Mouse (Mus musculus) C2C12 (cell line): ENCODE measurements at regions not wholly inside any gene's neighbourhood (a gene's known extent, or its start where the extent isn't known, plus 50 kb on each side); places are given as distances from the start of the nearest gene placed in this dataset.

Experiments used
- H3K27me3 ChIP-seq: one replicate; pipeline ENCODE4 v1.6.1; 2011; ENCODE audit not compliant: control insufficient read depth, insufficient read depth, insufficient read length
- H3K36me3 ChIP-seq: one replicate; pipeline ENCODE4 v1.6.1; 2011; ENCODE audit not compliant: control insufficient read depth, insufficient read depth
- H3K4me3 ChIP-seq: one replicate; pipeline ENCODE4 v1.5.1; 2011; ENCODE audit warnings: mild to moderate bottlenecking, control low read depth; ENCODE audit not compliant: poor library complexity, insufficient read depth, severe bottlenecking
- H3K79me2 ChIP-seq: one replicate; pipeline ENCODE4 v1.6.1; 2011; ENCODE audit not compliant: control insufficient read depth, insufficient read depth
- H3K79me3 ChIP-seq: one replicate; pipeline ENCODE4 v1.6.1; 2011; ENCODE audit warnings: low read depth, control low read depth
- H3ac ChIP-seq: one replicate; pipeline ENCODE3; 2011; ENCODE audit warnings: low read depth; ENCODE audit not compliant: control insufficient read depth, insufficient read length
- CEBPB ChIP-seq: IDR thresholded peaks from one replicate; pipeline ENCODE4 v1.6.1; 2011; ENCODE audit warnings: low read depth, mild to moderate bottlenecking, control low read depth, moderate library complexity
- CTCF ChIP-seq: IDR thresholded peaks from one replicate; pipeline ENCODE4 v1.5.1; 2011; ENCODE audit not compliant: control insufficient read depth, insufficient read depth, insufficient read length
- FOSL1 ChIP-seq: IDR thresholded peaks from one replicate; pipeline ENCODE4 v1.8.0; 2011; ENCODE audit warnings: mild to moderate bottlenecking, low read length; ENCODE audit not compliant: poor library complexity, insufficient read depth, severe bottlenecking
- MAX ChIP-seq: IDR thresholded peaks from one replicate; pipeline ENCODE4 v1.6.1; 2011; ENCODE audit warnings: mild to moderate bottlenecking, control low read depth
- MYOD1 ChIP-seq: IDR thresholded peaks from one replicate; pipeline ENCODE4 v1.6.1; 2011; ENCODE audit warnings: low read depth; ENCODE audit not compliant: control insufficient read depth, insufficient read length
- MYOG ChIP-seq: IDR thresholded peaks from one replicate; pipeline ENCODE4 v1.6.1; 2011; ENCODE audit not compliant: control insufficient read depth, insufficient read length; ENCODE audit errors: extremely low read depth
- USF1 ChIP-seq: IDR thresholded peaks from one replicate; pipeline ENCODE4 v1.6.1; 2011; ENCODE audit warnings: low read depth, mild to moderate bottlenecking, control low read depth, moderate library complexity

- H3K27me3 ChIP-seq, result peaks cover 31% of the 10 kb centered on the region
- no peak overlapping the region for H3ac ChIP-seq
- H3K36me3 ChIP-seq, result no peaks in the 10 kb centered on the region
- H3K4me3 ChIP-seq, result no peak overlapping the region
- no peak for TF ChIP-seq MYOD1
- no peak for TF ChIP-seq CTCF
- H3K79me2 ChIP-seq, result no peaks in the 10 kb centered on the region
- H3K79me3 ChIP-seq, result no peaks in the 10 kb centered on the region
Measured at GRCm38 (mm10) chr6:100942956-100943355, 109.5 kb downstream of the Ppp4r2 start.

DNA sequence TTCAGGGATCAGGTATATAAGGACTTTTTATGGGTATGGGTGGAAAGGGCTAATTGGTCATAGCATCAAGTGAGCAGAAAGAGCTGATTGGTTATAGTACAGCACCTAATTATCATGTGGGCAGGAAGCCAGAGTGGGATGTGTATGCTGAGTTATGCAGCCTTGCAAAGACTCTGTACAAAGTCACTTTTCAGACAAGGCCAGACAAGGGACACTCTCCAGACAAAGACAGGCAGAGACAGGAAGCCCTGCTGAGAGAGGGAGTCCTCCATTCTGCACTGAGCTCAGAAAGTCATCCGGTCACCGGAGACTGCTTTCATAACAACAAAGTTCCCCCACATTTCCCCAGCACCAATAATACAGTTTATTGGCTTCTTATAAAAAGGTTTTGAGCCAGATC is 112.4 kb downstream of the Ppp4r2 start:
- Histone ChIP-seq H3K4me3 (no peak overlapping the region), H3K27me3 (peaks cover 12% of the 10 kb centered on the region), H3K79me2 (no peaks in the 10 kb centered on the region), H3ac (no peak overlapping the region), H3K79me3 (no peaks in the 10 kb centered on the region), H3K36me3 (no peaks in the 10 kb centered on the region)
- TF ChIP-seq MYOD1, result no peak
- no peak for TF ChIP-seq FOSL1
- no peak for TF ChIP-seq MAX
- TF ChIP-seq MYOG, result no peak
- no peak for TF ChIP-seq CEBPB
- no peak for TF ChIP-seq USF1
- no peak for TF ChIP-seq CTCF

- Histone ChIP-seq H3K27me3 (peaks cover 16% of the 10 kb centered on the region), H3ac (no peak overlapping the region), H3K79me2 (no peaks in the 10 kb centered on the region), H3K36me3 (no peaks in the 10 kb centered on the region), H3K4me3 (no peak overlapping the region), H3K79me3 (no peaks in the 10 kb centered on the region)
- TF ChIP-seq USF1 (no peak), FOSL1 (no peak), MAX (no peak), MYOG (no peak), MYOD1 (no peak), CEBPB (no peak), CTCF (no peak)
Measured at GRCm38 (mm10) chr6:100948340-100948739, 114.9 kb downstream of the Ppp4r2 start.

DNA sequence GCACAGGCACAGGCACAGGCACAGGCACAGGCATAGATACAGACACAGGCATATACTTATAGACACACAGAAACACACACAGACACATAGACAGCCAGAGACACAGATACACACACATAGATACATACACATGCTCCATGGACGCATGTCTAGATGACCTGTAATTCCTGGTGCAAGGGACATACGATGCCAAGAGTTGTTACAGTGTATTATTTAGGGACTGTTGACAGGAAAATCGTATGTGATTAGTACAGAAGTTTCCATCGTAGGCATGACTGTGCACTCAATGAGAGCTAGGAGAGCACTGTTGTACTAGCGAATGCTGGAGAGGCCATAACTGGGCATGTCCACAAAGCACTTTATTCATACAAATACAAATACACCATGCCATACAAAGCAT is 118.2 kb downstream of the Ppp4r2 start:
- H3K79me3 ChIP-seq, result no peaks in the 10 kb centered on the region
- no peak overlapping the region for H3ac ChIP-seq
- no peak overlapping the region for H3K4me3 ChIP-seq
- H3K27me3 ChIP-seq, result peaks cover 9% of the 10 kb centered on the region
- H3K79me2 ChIP-seq, result no peaks in the 10 kb centered on the region
- H3K36me3 ChIP-seq, result no peaks in the 10 kb centered on the region
- no peak for TF ChIP-seq MYOG

GRCm38 (mm10) chr6:100952470-100952869 is 119.0 kb downstream of the Ppp4r2 start:
- TF ChIP-seq MAX, result no peak
- no peak for TF ChIP-seq MYOG
- TF ChIP-seq CEBPB, result no peak
- no peak for TF ChIP-seq MYOD1
- TF ChIP-seq FOSL1, result no peak
- TF ChIP-seq CTCF, result no peak
- TF ChIP-seq USF1, result no peak
- H3K79me2 ChIP-seq, result no peaks in the 10 kb centered on the region
- peaks cover 9% of the 10 kb centered on the region for H3K27me3 ChIP-seq
- H3ac ChIP-seq, result no peak overlapping the region
- H3K36me3 ChIP-seq, result no peaks in the 10 kb centered on the region
- H3K4me3 ChIP-seq, result no peak overlapping the region
- no peaks in the 10 kb centered on the region for H3K79me3 ChIP-seq

DNA sequence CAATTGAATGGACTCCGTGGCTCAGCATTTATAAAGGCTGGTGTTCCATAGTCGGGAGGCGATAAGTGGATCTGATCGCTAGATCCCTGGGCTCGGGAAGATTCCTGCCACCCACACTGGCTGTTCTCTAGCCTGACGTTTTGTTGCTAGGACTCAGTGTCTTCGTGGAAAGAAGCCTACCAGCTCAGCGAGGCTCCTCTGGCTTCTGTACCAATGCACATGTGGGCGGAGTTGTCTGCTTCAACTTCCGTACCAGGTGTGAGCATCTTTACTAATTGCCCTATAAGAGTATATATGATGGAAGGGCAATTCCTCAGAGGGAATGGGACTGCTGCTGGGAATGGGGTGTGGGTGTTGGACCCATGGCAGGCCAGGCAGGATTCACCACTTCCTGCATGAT is 121.1 kb downstream of the Ppp4r2 start:
- H3K27me3 ChIP-seq, result peaks cover 6% of the 10 kb centered on the region
- no peak for TF ChIP-seq FOSL1
- no peak for TF ChIP-seq CEBPB
- TF ChIP-seq MYOD1, result no peak
- no peak for TF ChIP-seq MYOG
- TF ChIP-seq MAX, result no peak
- TF ChIP-seq USF1, result no peak
- TF ChIP-seq CTCF, result no peak
- H3K79me2 ChIP-seq, result no peaks in the 10 kb centered on the region
- no peak overlapping the region for H3ac ChIP-seq
- H3K4me3 ChIP-seq, result no peak overlapping the region
- no peaks in the 10 kb centered on the region for H3K36me3 ChIP-seq
- no peaks in the 10 kb centered on the region for H3K79me3 ChIP-seq

DNA sequence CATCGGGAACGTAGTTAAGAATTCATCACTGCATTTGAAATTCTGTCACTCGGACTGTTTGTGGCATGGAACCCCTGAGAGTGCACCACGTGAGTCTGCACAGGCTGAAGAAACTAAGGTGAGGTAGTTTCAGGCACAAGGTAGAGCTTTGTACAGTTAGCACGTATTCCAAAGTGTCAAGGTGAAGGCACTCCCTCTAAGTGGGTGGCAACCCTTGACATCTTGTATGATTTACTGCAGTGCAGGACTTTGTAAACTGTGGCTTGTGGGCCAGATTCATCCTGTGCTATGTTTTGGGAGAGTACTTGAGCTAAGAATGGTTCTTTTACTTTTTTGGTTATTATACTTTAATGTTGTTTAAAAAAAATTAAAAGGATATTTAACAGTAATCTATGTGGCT is 133.1 kb downstream of the Ppp4r2 start:
- TF ChIP-seq MAX, result no peak
- TF ChIP-seq USF1, result no peak
- no peak for TF ChIP-seq CTCF
- no peak for TF ChIP-seq MYOG
- no peak for TF ChIP-seq FOSL1
- no peak for TF ChIP-seq CEBPB
- no peak for TF ChIP-seq MYOD1

More for the DNA sequence above, 133.1 kb downstream of the Ppp4r2 start:
- no peak overlapping the region for H3K4me3 ChIP-seq
- no peaks in the 10 kb centered on the region for H3K79me3 ChIP-seq
- peaks cover 10% of the 10 kb centered on the region for H3K27me3 ChIP-seq
- H3ac ChIP-seq, result no peak overlapping the region
- no peaks in the 10 kb centered on the region for H3K36me3 ChIP-seq
- H3K79me2 ChIP-seq, result no peaks in the 10 kb centered on the region
